Mouse (Mus musculus): ENCODE measurements around the gene Matn4. TPM values are rescaled to one million over a fixed set of nuclear protein-coding genes. Genes with fewer than 3 reads are reported as not detected.

Matn4 gene
- total RNA-seq (2014; rRNA removed; ENCODE audit: low replicate concordance): 1.7 and 3.3 TPM in 2 replicates
- 1.1 and 1.5 TPM in 2 replicates for polyA plus RNA-seq (2015; fragmentation: Nextera tagmentation; extraction: Ambion mirVana)

DNA sequence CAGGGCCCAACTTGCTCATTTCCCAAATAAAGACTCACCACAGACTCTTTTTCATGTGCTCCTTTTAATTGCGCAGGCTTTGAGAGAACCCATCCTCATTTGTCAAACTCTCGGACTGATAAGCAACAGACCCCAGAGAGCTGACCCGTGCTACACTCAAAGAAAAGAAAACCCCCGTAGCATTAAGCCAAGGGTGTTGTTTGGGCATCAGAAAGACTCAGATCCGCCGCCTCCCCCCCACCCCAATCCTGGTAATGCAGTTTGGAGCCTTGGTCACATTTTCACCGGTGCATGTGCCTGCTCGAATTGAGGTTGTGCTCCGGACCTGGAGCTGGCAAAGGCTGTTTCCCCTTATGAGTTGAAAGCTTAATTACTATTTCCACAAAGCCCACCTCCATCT lies at the start of gene Matn4:
Gene Matn4, minus strand, starts transcription at position 101 of the 400 bp plus-strand sequence.
- DNase-seq (ENCODE audit: low spot score) (no peak), ATAC-seq (ENCODE audit: insufficient read depth, low read depth) (no peak)
- Histone ChIP-seq H3K36me3 (replicated peaks; ENCODE audit: control insufficient read depth, insufficient read depth, low read length) (no peaks in the 10 kb centered on the region), H3K27me3 (ENCODE audit: control insufficient read depth, insufficient read depth, low read length) (peaks cover 98% of the 10 kb centered on the region), H3K27ac (ENCODE audit: low read depth) (no peak within 1 kb of the TSS), H3K4me1 (ENCODE audit: control insufficient read depth, insufficient read depth) (no peaks in the 10 kb centered on the region), H3K4me3 (ENCODE audit: low read depth, low read length) (peak within 1 kb of the TSS; percentile 38), H3K9me3 (replicated peaks; ENCODE audit: control insufficient read depth, low read length) (no peaks in the 10 kb centered on the region), H3K9ac (replicated peaks; ENCODE audit: low read depth, low read length) (no peak within 1 kb of the TSS), H3K4me2 (ENCODE audit: low read depth, low read length) (peak within 1 kb of the TSS; percentile 56)
- TF ChIP-seq EP300 (IDR thresholded peaks at IDR 0.05; ENCODE audit: low read depth): no peak
- TF ChIP-seq CTCF (IDR thresholded peaks at IDR 0.05; ENCODE audit: low read depth): no peak
- 14% methylated on average over 9 of the region's 9 CpGs for WGBS

DNA sequence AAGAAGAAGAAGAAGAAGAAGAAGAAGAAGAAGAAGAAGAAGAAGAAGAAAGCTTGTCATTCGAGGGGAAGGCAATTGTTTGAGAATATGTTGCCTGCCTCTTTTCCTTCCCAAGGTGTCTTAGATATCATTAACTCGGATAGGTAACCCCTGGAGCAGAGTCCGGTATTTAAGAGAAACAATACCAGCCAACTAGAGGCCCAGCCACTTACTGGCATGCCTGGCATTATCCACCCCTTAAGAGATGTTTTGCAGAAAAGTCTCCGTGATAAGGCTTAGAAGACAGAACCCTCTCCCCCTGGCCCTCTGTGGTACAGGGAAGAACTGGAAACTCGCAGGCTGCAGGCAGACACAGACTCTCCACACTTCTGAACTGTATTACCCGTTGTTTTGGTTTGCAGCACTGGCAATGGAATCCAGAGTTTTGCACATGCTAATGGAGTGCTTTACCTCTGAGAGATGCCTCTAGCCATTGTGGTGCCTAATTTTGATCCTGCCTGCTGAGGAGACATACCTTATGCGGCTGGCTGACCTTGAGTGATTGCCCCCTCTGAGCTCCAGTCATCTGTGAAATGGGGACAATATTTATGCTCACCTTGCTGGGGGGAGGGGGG lies 49.0 kb upstream of the Matn4 start:
- Histone ChIP-seq H3K4me2 (ENCODE audit: low read depth, low read length) (no peak overlapping the region), H3K36me3 (replicated peaks; ENCODE audit: control insufficient read depth, insufficient read depth, low read length) (no peaks in the 10 kb centered on the region), H3K27me3 (ENCODE audit: control insufficient read depth, insufficient read depth, low read length) (0 out of 2 replicates have a peak, but pooled peaks cover 4% of the 10 kb centered on the region), H3K9ac (replicated peaks; ENCODE audit: low read depth, low read length) (no peak overlapping the region), H3K9me3 (replicated peaks; ENCODE audit: control insufficient read depth, low read length) (no peaks in the 10 kb centered on the region), H3K27ac (ENCODE audit: low read depth) (no peak overlapping the region), H3K4me1 (ENCODE audit: control insufficient read depth, insufficient read depth) (peaks cover 43% of the 10 kb centered on the region), H3K4me3 (ENCODE audit: low read depth, low read length) (no peak overlapping the region)
- DNase-seq (ENCODE audit: low spot score) (no peak), ATAC-seq (ENCODE audit: insufficient read depth, low read depth) (no peak)
- no peak for TF ChIP-seq EP300 (IDR thresholded peaks at IDR 0.05; ENCODE audit: low read depth)
- TF ChIP-seq CTCF (IDR thresholded peaks at IDR 0.05; ENCODE audit: low read depth): no peak
- WGBS: 60% methylated on average over 7 of the region's 7 CpGs

DNA sequence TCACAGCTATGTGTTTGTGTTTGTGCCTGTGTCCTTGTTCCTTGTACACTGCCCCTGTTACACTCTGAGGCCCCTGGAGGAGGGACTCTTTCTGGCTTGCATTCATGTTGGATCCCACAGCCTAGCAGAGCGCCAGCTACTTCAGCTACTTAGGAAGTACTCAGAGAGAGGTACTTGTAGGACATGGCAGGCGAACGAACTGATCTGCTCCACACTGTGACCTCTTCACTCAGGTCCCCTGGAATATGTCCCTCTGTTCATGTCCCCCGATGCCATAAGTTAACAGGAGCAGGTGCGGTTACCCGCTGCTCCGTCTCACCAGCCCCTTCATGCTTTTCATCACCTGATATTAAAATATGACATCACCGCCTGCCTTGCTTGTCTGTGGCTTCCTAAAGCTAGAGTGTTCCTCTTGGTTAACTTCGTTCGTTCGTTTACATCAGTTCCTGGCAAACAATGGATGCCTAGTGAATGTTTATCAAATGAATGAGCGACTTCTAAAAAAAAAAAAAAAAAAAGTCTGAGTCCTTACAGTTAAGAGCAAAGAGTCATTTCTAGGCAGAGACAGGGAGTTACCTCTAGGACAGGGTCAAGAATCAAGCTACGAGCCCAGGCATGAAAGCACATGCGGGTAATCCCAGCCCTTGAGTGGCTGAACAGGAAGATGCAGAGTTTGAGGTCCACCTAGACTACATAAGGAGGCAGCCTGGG lies 48.2 kb upstream of the Matn4 start:
- ATAC-seq (ENCODE audit: insufficient read depth, low read depth) (peak; percentile 79), DNase-seq (ENCODE audit: low spot score) (peak; percentile 81)
- H3K9ac ChIP-seq (replicated peaks; ENCODE audit: low read depth, low read length): no peak overlapping the region
- peak overlapping the region; percentile 0; the same call in 1 of the 2 replicates for H3K4me2 ChIP-seq (ENCODE audit: low read depth, low read length)
- H3K4me3 ChIP-seq (ENCODE audit: low read depth, low read length): no peak overlapping the region
- H3K4me1 ChIP-seq (ENCODE audit: control insufficient read depth, insufficient read depth): peaks cover 43% of the 10 kb centered on the region
- H3K36me3 ChIP-seq (replicated peaks; ENCODE audit: control insufficient read depth, insufficient read depth, low read length): no peaks in the 10 kb centered on the region
- H3K27ac ChIP-seq (ENCODE audit: low read depth): peak overlapping the region; percentile 74
- WGBS: 26% methylated on average over 14 of the region's 14 CpGs
- H3K9me3 ChIP-seq (replicated peaks; ENCODE audit: control insufficient read depth, low read length): no peaks in the 10 kb centered on the region
- TF ChIP-seq CTCF (IDR thresholded peaks at IDR 0.05; ENCODE audit: low read depth): no peak
- no peak for TF ChIP-seq EP300 (IDR thresholded peaks at IDR 0.05; ENCODE audit: low read depth)
- H3K27me3 ChIP-seq (ENCODE audit: control insufficient read depth, insufficient read depth, low read length): peaks cover 5% of the 10 kb centered on the region; the same call in 1 of the 2 replicates

DNA sequence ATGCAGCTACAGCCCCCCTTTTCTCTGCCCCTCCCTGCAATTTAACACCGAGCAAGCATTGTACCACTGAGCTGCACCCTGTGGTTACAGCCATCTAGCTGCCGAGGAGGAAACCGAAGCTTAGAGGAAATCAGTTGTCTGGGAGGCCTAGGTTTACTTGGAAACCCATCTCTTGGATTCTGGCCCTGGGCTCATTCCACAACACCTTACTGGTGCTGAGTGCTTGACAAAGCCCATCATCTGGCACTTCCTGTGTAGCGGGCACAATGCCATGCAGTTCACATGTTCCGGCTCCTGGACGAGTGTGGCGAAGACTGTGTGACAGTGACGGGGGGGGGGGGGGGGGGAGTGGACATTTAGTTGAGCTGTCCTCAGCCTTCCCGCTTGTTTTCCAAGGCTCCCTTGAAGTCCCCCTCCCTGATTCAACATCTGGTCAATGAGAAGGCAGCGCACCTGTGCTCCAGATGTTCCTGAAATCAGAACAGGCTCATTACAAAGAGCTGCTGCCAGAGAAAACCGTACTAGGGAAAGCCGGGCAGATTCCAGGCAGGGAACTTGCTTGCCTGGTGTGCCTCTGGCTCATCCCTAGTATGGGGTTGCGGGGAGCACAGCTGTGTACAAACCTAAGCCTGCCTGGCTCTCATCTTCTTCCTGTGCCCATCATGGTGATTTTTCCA lies 47.2 kb upstream of the Matn4 start:
- Histone ChIP-seq H3K9ac (replicated peaks; ENCODE audit: low read depth, low read length) (no peak overlapping the region), H3K4me2 (ENCODE audit: low read depth, low read length) (0 out of 2 replicates have a peak overlapping the region, but pooled peaks have one; percentile 0), H3K4me1 (ENCODE audit: control insufficient read depth, insufficient read depth) (peaks cover 43% of the 10 kb centered on the region), H3K27ac (ENCODE audit: low read depth) (peak overlapping the region; percentile 74), H3K9me3 (replicated peaks; ENCODE audit: control insufficient read depth, low read length) (no peaks in the 10 kb centered on the region), H3K27me3 (ENCODE audit: control insufficient read depth, insufficient read depth, low read length) (peaks cover 15% of the 10 kb centered on the region), H3K4me3 (ENCODE audit: low read depth, low read length) (no peak overlapping the region), H3K36me3 (replicated peaks; ENCODE audit: control insufficient read depth, insufficient read depth, low read length) (no peaks in the 10 kb centered on the region)
- 22% methylated on average over 13 of the region's 13 CpGs for WGBS
- DNase-seq (ENCODE audit: low spot score) (no peak), ATAC-seq (ENCODE audit: insufficient read depth, low read depth) (peak; percentile 64)
- peak; percentile 86 for TF ChIP-seq EP300 (IDR thresholded peaks at IDR 0.05; ENCODE audit: low read depth)
- no peak for TF ChIP-seq CTCF (IDR thresholded peaks at IDR 0.05; ENCODE audit: low read depth)

DNA sequence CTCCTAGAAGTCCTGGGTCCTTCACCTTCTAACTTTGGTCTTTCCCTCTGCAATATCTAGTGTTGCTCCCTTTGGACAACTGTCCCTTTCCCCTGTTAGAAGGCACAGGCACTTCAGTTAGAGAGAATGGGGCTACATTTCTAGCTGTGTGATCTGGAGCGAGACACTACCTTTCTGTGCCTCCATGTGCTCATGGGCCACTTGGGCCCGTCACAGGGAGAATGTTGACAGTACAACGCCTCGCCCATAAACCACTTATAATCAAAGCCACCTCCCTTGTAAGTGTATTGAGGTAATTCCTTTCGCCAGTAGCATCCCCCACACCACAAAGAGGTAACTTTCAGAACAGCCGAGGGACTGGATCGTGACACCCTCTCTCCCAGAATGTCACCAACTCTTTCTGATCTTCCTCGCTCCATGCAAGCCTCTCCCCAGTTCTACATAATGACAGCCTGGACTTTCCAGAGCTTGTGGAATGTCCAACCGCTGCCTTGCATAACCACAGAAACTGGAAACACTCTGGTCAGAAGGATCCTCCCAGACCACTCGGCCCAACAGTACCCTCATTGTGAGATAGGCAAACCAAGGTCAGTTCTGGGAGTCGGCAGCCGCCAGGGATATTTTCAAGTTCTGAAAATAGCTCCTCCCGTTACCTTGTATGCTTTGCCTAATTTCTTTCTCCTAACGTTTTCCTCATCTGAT lies 44.5 kb upstream of the Matn4 start:
- ATAC-seq (ENCODE audit: insufficient read depth, low read depth): no peak
- Histone ChIP-seq H3K36me3 (replicated peaks; ENCODE audit: control insufficient read depth, insufficient read depth, low read length) (no peaks in the 10 kb centered on the region), H3K27me3 (ENCODE audit: control insufficient read depth, insufficient read depth, low read length) (peaks cover 28% of the 10 kb centered on the region), H3K27ac (ENCODE audit: low read depth) (no peak overlapping the region), H3K4me3 (ENCODE audit: low read depth, low read length) (no peak overlapping the region), H3K9me3 (replicated peaks; ENCODE audit: control insufficient read depth, low read length) (no peaks in the 10 kb centered on the region), H3K4me2 (ENCODE audit: low read depth, low read length) (no peak overlapping the region), H3K9ac (replicated peaks; ENCODE audit: low read depth, low read length) (no peak overlapping the region), H3K4me1 (ENCODE audit: control insufficient read depth, insufficient read depth) (peaks cover 18% of the 10 kb centered on the region)
- 48% methylated on average over 14 of the region's 14 CpGs for WGBS
- TF ChIP-seq CTCF (IDR thresholded peaks at IDR 0.05; ENCODE audit: low read depth) (no peak), EP300 (IDR thresholded peaks at IDR 0.05; ENCODE audit: low read depth) (no peak)
- no peak for DNase-seq (ENCODE audit: low spot score)
